Mouse (Mus musculus) CH12.LX (cell line): ENCODE data around the gene Hoxb8. TPM values are rescaled to one million over a fixed set of nuclear protein-coding genes. Genes with fewer than 3 reads are reported as not detected.

Experiments
- DNase-seq: peaks from one replicate; pipeline ENCODE4 v3.0.0-alpha.2; 2013; ENCODE audit errors: extremely low read depth
- H3K27ac ChIP-seq: 2 replicates; pipeline ENCODE4 v1.5.1; 2012; ENCODE audit warnings: low read depth, mild to moderate bottlenecking, control low read depth, moderate library complexity; ENCODE audit not compliant: insufficient read depth
- H3K27me3 ChIP-seq: replicated peaks from 2 replicates; pipeline ENCODE3; 2012; ENCODE audit warnings: inconsistent platforms
- H3K36me3 ChIP-seq, 2 experiments: replicated peaks in 1 of 2; 2 replicates each; pipeline versions ENCODE3 to v1.6.1; 2012; ENCODE audit warnings: inconsistent platforms in 1 of 2, low read length in 1 of 2, mild to moderate bottlenecking in 1 of 2, mixed read lengths in 1 of 2, moderate library complexity in 1 of 2; ENCODE audit not compliant: control insufficient read depth in 1 of 2, insufficient read depth in 1 of 2
- H3K4me1 ChIP-seq, 2 experiments: 2 replicates each; pipeline ENCODE4 v1.6.1; 2012; ENCODE audit warnings: inconsistent platforms in 1 of 2, moderate library complexity in 1 of 2; ENCODE audit not compliant: insufficient read depth in 2 of 2, control insufficient read depth in 1 of 2
- H3K4me2 ChIP-seq: 2 replicates; pipeline ENCODE4 v1.6.1; 2012; ENCODE audit warnings: low read depth, mild to moderate bottlenecking, control low read depth; ENCODE audit not compliant: poor library complexity, insufficient read depth, severe bottlenecking
- H3K4me3 ChIP-seq, 3 experiments: fragments of 150-350 bp in 1 of 3; sonication (generic) in 1 of 3; replicated peaks in 1 of 3; 2 replicates each; pipeline versions ENCODE3 to v1.5.1; 2011 to 2012; ENCODE audit warnings: low read depth in 2 of 3, low read length in 2 of 3, mild to moderate bottlenecking in 2 of 3, moderate library complexity in 2 of 3, control low read depth in 1 of 3, improper control_type of control experiment in 1 of 3, inconsistent platforms in 1 of 3, mixed read lengths in 1 of 3; ENCODE audit not compliant: poor library complexity in 1 of 3
- H3K79me2 ChIP-seq: replicated peaks from 2 replicates; pipeline ENCODE4 v1.6.1; 2012; ENCODE audit warnings: mild to moderate bottlenecking, moderate library complexity; ENCODE audit not compliant: control insufficient read depth, poor library complexity, insufficient read depth, severe bottlenecking; ENCODE audit errors: extremely low read depth
- H3K9ac ChIP-seq: 2 replicates; pipeline ENCODE4 v1.6.1; 2012; ENCODE audit warnings: low read depth, mild to moderate bottlenecking, control low read depth, moderate library complexity; ENCODE audit not compliant: insufficient read depth
- H3K9me3 ChIP-seq: replicated peaks from 2 replicates; pipeline ENCODE3; 2012; ENCODE audit warnings: low read length, inconsistent platforms, mixed read lengths
- ETS1 ChIP-seq: conservative IDR thresholded peaks from 2 replicates; pipeline ENCODE4 v1.6.1; 2012; ENCODE audit warnings: low read depth, mild to moderate bottlenecking, inconsistent platforms, low read length, improper control_type of control experiment, moderate library complexity
- GABPA ChIP-seq: IDR thresholded peaks from 2 replicates; pipeline ENCODE4 v1.6.1; 2012; ENCODE audit warnings: low read depth, low read length, improper control_type of control experiment, inconsistent platforms; ENCODE audit not compliant: insufficient replicate concordance
- IRF4 ChIP-seq: IDR thresholded peaks from 2 replicates; pipeline ENCODE4 v1.6.1; 2014; ENCODE audit warnings: low read depth, mild to moderate bottlenecking, inconsistent platforms, low read length, improper control_type of control experiment
- JUND ChIP-seq: conservative IDR thresholded peaks from 2 replicates; pipeline ENCODE4 v1.6.1; 2011; ENCODE audit warnings: low read depth, low read length, improper control_type of control experiment
- KAT2A ChIP-seq: IDR thresholded peaks from 2 replicates; pipeline ENCODE4 v1.6.1; 2012; ENCODE audit warnings: low read length, improper control_type of control experiment, inconsistent platforms; ENCODE audit not compliant: insufficient replicate concordance
- MAX ChIP-seq: IDR thresholded peaks from 2 replicates; pipeline ENCODE4 v1.6.1; 2011; ENCODE audit warnings: low read length, improper control_type of control experiment
- MAZ ChIP-seq: IDR thresholded peaks from 2 replicates; pipeline ENCODE4 v1.6.1; 2012; ENCODE audit warnings: low read depth, mild to moderate bottlenecking, inconsistent platforms, low read length, improper control_type of control experiment, moderate library complexity
- MXI1 ChIP-seq: IDR thresholded peaks from 2 replicates; pipeline ENCODE4 v1.6.1; 2011; ENCODE audit warnings: mild to moderate bottlenecking, low read depth, low read length, improper control_type of control experiment
- MYC ChIP-seq: IDR thresholded peaks from 2 replicates; pipeline ENCODE4 v1.6.1; 2011; ENCODE audit warnings: low read depth, mild to moderate bottlenecking, improper control_type of control experiment, low read length
- NRF1 ChIP-seq: IDR thresholded peaks from 2 replicates; pipeline ENCODE4 v1.6.1; 2014; ENCODE audit warnings: low read depth, mild to moderate bottlenecking, inconsistent platforms, low read length, improper control_type of control experiment, moderate library complexity
- POLR2AphosphoS2 ChIP-seq: IDR thresholded peaks from 2 replicates; pipeline ENCODE4 v1.6.1; 2011; ENCODE audit warnings: low read depth, low read length, improper control_type of control experiment
- SIN3A ChIP-seq: IDR thresholded peaks from 2 replicates; pipeline ENCODE4 v1.6.1; 2012; ENCODE audit warnings: low read length, improper control_type of control experiment, inconsistent platforms
- SMC3 ChIP-seq: IDR thresholded peaks from 2 replicates; pipeline ENCODE4 v1.6.1; 2011; ENCODE audit warnings: low read depth, low read length, improper control_type of control experiment
- TBP ChIP-seq: conservative IDR thresholded peaks from 2 replicates; pipeline ENCODE4 v1.6.1; 2011; ENCODE audit warnings: low read depth, low read length, improper control_type of control experiment
- USF1 ChIP-seq: IDR thresholded peaks from 2 replicates; pipeline ENCODE4 v1.6.1; 2014; ENCODE audit warnings: low read depth, mild to moderate bottlenecking, inconsistent platforms, low read length, improper control_type of control experiment
- USF2 ChIP-seq: conservative IDR thresholded peaks from 2 replicates; pipeline ENCODE4 v1.6.1; 2011; ENCODE audit warnings: low read depth, low read length, improper control_type of control experiment
- dilution Hi-C: fragments of 300-500 bp; cut with MboI; formaldehyde crosslinking; loops from 2 replicates; pipeline ENCODE4 v1.14.3; 2020; ENCODE audit warnings: low sequenced_read_pairs; ENCODE audit not compliant: extremely low pct_unique_long_range_greater_than_20kb, extremely low pct_ligation_motif_present
- in situ Hi-C: fragments of 300-500 bp; cut with MboI; formaldehyde crosslinking; loops from 3 replicates; pipeline ENCODE4 v1.14.3; 2019; ENCODE audit warnings: low sequenced_read_pairs, low pct_ligation_motif_present, low pct_unique_long_range_greater_than_20kb, mixed read lengths
- polyA plus RNA-seq: library from polyadenylated mRNA; unstranded; fragments of >175 nt; gene quantifications from 2 replicates; pipeline ENCODE4 v1.2.1, GENCODE M21; 2012; ENCODE audit warnings: low read depth; ENCODE audit not compliant: insufficient read length
- total RNA-seq, 2 experiments: library from RNA; depleted of rRNA; stranded (reverse); fragments of 300-350 nt in 1 of 2; fragments of >200 nt in 1 of 2; gene quantifications; 2 replicates each; pipeline ENCODE4 v1.2.3; 2012 to 2014

Gene Hoxb8
- total and polyA plus RNA-seq, 3 experiments, result not detected

DNA sequence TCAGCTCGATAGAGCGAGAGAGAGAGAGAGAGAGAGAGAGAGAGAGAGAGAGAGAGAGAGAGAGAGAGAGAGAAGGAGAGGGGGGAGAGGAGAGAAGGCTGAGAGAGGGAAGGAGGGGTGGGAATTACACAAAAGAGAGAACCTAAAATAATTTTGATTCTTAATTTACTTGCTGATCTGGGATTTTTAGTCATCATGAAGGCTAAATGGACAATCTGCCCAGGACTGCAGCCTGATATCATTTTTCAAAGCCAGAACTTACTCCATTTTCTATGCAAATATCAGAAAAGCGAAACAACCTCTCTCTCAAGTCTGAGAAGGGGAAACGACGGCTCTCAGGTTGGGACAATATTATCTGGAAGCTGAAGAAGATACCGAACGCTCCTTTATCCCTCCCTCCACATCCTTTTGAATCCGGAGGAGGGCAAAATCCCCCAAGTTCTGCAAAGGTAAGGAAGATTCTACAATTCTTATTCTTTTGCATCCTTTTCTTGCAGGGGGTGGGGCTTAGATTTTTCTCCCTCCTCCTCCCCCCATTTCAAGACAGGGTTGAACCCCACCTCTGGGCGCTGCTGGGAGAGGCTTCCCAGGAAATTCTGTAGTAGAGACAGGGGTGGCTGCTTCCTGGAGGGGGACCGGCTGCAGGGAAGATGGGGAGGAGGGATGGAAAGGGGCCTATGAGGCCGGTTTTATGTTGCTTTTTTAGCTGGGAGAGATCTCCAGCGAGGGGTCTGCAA is 11.0 kb downstream of the Hoxb8 start (continued):
- TF ChIP-seq USF1, result no peak
- TF ChIP-seq MAZ, result 0 out of 2 replicates have a peak, but pooled peaks have one; percentile 41
- TF ChIP-seq MYC, result no peak
- TF ChIP-seq GABPA, result no peak
- peak; percentile 56; the same call in 1 of the 2 replicates for TF ChIP-seq JUND
- TF ChIP-seq POLR2AphosphoS2, result no peak
- TF ChIP-seq MXI1, result no peak
- TF ChIP-seq, all 38 proteins: peak for 9

DNA sequence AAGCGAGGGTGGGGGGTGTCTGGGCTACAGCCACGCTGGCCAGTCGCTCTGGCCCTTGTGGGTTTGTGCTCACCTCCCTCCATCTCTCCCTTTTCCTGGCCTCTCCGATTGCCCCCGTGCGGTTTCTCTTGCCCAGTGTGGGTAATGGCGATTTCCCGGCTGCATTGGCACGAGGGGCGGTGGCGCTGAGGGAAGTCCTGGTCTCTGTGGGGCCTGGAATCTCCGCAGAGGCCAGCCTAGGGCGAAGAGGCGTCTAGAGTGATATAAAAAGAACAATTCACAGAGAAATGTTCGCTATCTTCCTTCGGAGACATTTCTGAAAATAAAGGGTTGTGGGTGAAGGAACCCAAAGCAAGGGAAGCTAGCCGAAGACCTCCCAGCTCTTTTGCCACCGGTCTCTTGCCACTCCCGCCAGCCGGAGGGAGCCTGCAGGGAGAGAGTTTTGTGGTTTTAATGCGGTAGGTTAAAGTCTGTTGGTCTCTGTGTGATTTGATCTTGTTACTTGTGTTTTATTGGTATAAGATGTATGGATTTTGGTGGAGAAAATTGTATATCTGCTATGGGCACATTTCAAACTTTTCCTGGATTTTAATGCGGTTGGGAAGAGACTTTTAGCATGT is 11.7 kb downstream of the Hoxb8 start:
- Histone ChIP-seq H3K36me3 (no peaks in the 10 kb centered on the region), H3K27ac (no peak overlapping the region), H3K27me3 (peaks cover 92% of the 10 kb centered on the region), H3K4me1 (peaks cover 2 to 39% of the 10 kb centered on the region in 2 experiments; a peak in 2 of 4 replicates), H3K9me3 (no peaks in the 10 kb centered on the region), H3K9ac (peak overlapping the region; percentile 82), H3K4me3 (peak overlapping the region; percentile 38 to 62 (median 53)), H3K79me2 (no peaks in the 10 kb centered on the region), H3K4me2 (peak overlapping the region; percentile 91)
- in situ Hi-C loops (loop anchor here (10.0 kb wide), 1 partner anchor 571 kb away; no protein-coding TSS in a partner anchor), dilution Hi-C loops (no loop called here)
- no peak for DNase-seq
- TF ChIP-seq MXI1 (0 out of 2 replicates have a peak, but pooled peaks have one; percentile 25), NRF1 (no peak), TBP (no peak), IRF4 (0 out of 2 replicates have a peak, but pooled peaks have one; percentile 5), KAT2A (no peak), SIN3A (0 out of 2 replicates have a peak, but pooled peaks have one; percentile 63), GABPA (no peak), MAZ (0 out of 2 replicates have a peak, but pooled peaks have one; percentile 20), SMC3 (no peak), ETS1 (no peak), MAX (peak; percentile 35; the same call in 1 of the 2 replicates), USF2 (no peak), JUND (no peak), MYC (0 out of 2 replicates have a peak, but pooled peaks have one; percentile 5)
